Mouse (Mus musculus) left cerebral cortex, postnatal 14 days (tissue): ENCODE results near the gene Prss16. TPM values are rescaled to one million over a fixed set of nuclear protein-coding genes. Genes with fewer than 3 reads are reported as not detected.
"Not testable (repeated sequence)": the region's sequence is repeated elsewhere in the genome, so short reads cannot be mapped to it uniquely, and the experiment has no call there.

Source experiments
- DNase-seq, 2 experiments: peaks; one replicate each; pipeline ENCODE4 v3.0.0; 2021 to 2022; ENCODE audit warnings: low spot score in 2 of 2, mixed read lengths in 1 of 2
- intact Hi-C: fragments of 180-260 bp; cut with DNase I; formaldehyde crosslinking; loops from one replicate; pipeline ENCODE4 v1.15.1; 2025
- total RNA-seq, 2 experiments: library from RNA; stranded (reverse); gene quantifications; 2 replicates each; pipeline ENCODE4 v1.2.3; 2021

Prss16 gene
- total RNA-seq, 2 experiments from 2014 or later, result 0.19 TPM; not detected in 1

- intact Hi-C loops, result no loop called here
Measured at GRCm38 (mm10) chr13:22039364-22039763, 29.8 kb upstream of the Prss16 start.

DNA sequence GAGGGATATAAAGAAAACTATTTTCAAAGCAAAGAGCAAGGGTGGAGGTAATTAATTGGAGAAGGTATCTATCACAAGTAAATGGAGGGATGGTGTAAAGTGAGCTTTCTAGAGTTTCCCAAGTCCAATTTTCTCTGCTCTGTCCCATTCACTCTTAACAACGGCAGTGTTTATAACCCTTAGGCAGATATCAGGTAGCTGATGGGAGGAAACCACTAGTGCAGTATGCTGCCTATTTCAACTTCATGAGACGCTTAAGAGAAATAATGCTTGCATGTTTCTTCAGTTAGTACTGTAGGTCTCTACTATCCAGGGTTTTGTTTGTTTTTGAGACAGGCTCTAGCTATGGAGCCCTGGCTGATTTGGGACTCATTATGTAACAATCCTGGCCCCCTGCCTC lies 27.9 kb upstream of the Prss16 start:
- intact Hi-C loops, result no loop called here

More at GRCm38 (mm10) chr13:22039364-22039763, 29.8 kb upstream of the Prss16 start:
- no peak for DNase-seq

DNA sequence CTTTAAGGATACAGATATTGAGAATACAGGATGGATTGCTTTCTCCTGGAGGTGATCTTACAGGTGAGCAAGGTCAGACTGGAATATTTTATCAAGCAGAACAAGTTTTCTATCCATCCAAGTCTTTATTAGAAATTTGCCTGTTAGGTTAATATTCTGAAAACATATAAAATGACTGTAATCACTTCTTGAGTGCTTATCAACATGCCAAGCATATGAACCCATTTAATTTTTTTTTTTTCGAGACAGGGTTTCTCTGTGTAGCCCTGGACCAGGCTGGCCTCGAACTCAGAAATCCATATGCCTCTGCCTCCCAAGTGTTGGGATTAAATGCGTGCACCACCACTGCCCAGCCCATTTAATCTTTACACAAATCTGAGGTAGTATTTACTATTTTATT lies 27.4 kb upstream of the Prss16 start:
- intact Hi-C loops, result no loop called here
- DNase-seq, result no peak

More for the DNA sequence above, 27.9 kb upstream of the Prss16 start:
- no peak for DNase-seq

DNA sequence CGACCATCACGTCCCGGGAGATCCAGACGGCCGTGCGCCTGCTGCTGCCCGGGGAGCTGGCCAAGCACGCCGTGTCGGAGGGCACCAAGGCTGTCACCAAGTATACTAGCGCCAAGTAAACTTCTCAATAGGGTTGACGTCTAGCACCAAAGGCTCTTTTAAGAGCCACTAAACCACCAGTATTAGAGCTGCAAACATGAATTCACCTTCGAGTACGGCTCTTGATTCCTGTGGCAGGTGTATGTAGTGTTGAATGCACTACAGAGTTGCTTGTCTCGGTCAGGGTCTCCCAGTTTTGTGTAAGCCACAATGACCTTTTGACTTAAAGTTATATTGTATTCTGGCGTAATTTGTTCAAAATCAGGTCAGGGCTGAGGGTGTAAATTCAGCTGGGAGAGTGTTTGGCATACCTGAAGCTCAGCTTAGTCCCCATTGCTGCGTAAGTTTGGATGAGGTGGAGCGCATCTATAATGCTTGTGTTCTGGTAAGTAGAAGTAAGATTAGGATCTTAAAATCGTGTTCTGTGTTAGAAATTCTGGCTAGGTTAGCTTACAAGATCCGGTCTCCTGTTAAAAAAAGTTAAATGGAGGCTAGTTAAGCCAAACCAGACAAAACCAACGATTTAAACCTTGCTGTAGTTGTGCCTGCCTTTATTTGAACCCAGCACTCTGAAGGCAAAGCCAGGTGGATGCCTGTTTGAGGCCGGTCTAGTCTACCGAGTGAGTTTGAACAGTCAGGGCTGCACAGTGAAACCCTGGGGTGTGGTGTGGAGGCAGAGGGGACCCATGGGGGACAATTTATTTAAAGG lies 26.8 kb upstream of the Prss16 start:
- intact Hi-C loops, result no loop called here
- no peak for DNase-seq

DNA sequence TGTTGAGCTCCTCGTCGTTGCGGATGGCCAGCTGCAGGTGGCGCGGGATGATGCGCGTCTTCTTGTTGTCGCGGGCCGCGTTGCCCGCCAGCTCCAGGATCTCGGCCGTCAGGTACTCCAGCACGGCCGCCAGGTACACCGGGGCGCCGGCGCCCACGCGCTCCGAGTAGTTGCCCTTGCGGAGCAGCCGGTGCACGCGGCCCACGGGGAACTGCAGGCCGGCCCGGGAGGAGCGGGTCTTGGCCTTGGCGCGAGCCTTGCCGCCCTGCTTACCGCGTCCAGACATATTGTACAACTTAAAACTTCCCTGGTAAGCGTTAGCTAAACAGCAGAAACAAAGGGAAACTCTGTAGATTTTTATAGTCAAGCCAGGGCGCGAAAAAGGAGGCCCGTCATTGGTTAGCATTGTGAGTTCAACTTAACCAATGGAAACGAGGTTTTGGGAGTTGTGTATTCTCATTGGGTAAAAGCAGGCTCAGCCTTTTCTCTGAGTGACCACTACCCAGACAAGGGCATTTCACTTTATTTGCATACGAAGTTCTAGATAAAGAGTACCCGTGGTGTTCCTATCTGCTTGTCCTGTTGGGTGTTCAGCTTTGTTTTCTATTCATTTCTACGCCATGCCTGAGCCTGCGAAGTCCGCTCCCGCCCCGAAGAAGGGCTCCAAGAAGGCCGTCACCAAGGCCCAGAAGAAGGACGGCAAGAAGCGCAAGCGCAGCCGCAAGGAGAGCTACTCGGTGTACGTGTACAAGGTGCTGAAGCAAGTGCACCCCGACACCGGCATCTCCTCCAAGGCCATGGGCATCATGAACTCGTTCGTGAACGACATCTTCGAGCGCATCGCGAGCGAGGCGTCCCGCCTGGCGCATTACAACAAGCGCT lies 26.0 kb upstream of the Prss16 start, which contains the start of the genes Hist1h2ah and Hist1h2bk:
Gene Hist1h2ah (minus strand): TSS at position 302 of the 882 bp plus-strand sequence.
Gene Hist1h2bk (plus strand): TSS at position 604 of the 882 bp plus-strand sequence.
- intact Hi-C loops, result not testable (repeated sequence)
- peak; percentile 89 to 95 for DNase-seq

- no peak for DNase-seq
- intact Hi-C loops, result no loop called here
Measured at GRCm38 (mm10) chr13:22034443-22035266, 25.1 kb upstream of the Prss16 start.

DNA sequence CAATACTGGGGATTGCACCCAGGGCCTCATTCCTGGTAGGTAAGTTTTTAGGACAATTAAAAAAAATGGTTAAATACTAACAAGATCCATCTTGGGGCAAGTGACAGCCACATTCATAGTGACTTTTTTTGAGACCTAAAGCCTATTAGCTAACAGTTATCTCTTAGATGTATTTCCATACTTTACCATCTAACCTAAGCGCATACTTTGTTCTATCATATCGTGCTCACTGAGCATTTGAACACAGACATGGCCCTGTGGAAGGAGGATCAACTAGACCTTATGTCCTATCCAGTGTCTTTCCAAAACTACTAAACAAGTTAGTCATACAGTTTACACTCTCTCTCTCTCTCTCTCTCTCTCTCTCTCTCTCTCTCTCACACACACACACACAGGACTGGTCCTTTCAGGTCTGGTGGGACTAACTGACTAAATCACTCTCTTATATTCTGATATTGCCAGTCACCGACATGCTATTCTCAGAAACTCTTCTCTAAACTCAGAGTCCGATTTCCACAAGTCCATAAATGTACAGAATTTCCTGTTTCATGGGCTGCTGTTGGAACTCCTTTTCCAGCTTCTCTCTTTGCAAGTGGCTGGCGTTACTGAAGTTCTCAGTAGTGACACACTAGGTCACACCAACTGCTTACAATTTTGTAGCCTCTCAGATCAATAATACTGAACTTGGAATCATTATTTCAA lies 24.4 kb upstream of the Prss16 start:
- intact Hi-C loops, result no loop called here
- no peak for DNase-seq

- intact Hi-C loops, result loop anchor here (1.0 kb wide), 1 partner anchor 56 kb away; no protein-coding TSS in a partner anchor
- no peak for DNase-seq
Measured at GRCm38 (mm10) chr13:22030493-22030892, 21.0 kb upstream of the Prss16 start.

- DNase-seq, result no peak
- intact Hi-C loops, result loop anchor here (1.0 to 10.0 kb wide), 3 partner anchors 56 to 1487 kb away; no protein-coding TSS in a partner anchor
Measured at GRCm38 (mm10) chr13:22029928-22030327, 20.4 kb upstream of the Prss16 start.

GRCm38 (mm10) chr13:22028673-22029460 lies 19.3 kb upstream of the Prss16 start:
- intact Hi-C loops, result loop anchor here (5.0 to 10.0 kb wide), 2 partner anchors 1406 to 1488 kb away; no protein-coding TSS in a partner anchor
- DNase-seq, result peak; percentile 94 to 95

- peak; percentile 84 to 92 for DNase-seq
- intact Hi-C loops, result loop anchor here (1.0 to 10.0 kb wide), 3 partner anchors 52 to 1491 kb away; no protein-coding TSS in a partner anchor
Measured at GRCm38 (mm10) chr13:22026058-22027031, 16.8 kb upstream of the Prss16 start.

GRCm38 (mm10) chr13:22022241-22022640 lies 12.7 kb upstream of the Prss16 start:
- intact Hi-C loops, result loop anchor here (5.0 to 10.0 kb wide), 2 partner anchors 105 to 1413 kb away; no protein-coding TSS in a partner anchor
- peak; percentile 74 to 81 for DNase-seq

GRCm38 (mm10) chr13:22021581-22021980 lies 12.0 kb upstream of the Prss16 start:
- no peak for DNase-seq
- intact Hi-C loops, result loop anchor here (5.0 to 10.0 kb wide), 2 partner anchors 104 to 1413 kb away; no protein-coding TSS in a partner anchor

GRCm38 (mm10) chr13:22020901-22021339 lies 11.4 kb upstream of the Prss16 start:
- intact Hi-C loops, result loop anchor here (5.0 to 10.0 kb wide), 2 partner anchors 104 to 1414 kb away; no protein-coding TSS in a partner anchor
- DNase-seq, result peak; percentile 55 to 69

- intact Hi-C loops, result loop anchor here (5.0 to 10.0 kb wide), 2 partner anchors 103 to 1415 kb away; no protein-coding TSS in a partner anchor
- DNase-seq, result no peak
Measured at GRCm38 (mm10) chr13:22019934-22020835, 10.6 kb upstream of the Prss16 start.
